Comparison of ENCODE assay signal across 13 mouse cellular contexts in genomic region chr3:20998295-20998694, GRCm38 (mm10).
DNase-seq lines count a peak whose midpoint lies in the region.
"Had no signal": no experiment of that assay in that cellular context is flagged by ENCODE, and none has a peak within 500 bp of the region (broad histone marks: within the 10 kb centered on the region; RNA-seq: fewer than 3 reads in every experiment).

No protein-coding gene starts in this region.

- DNase-seq in frontal cortex, adult 2 months (ENCODE audit: extremely low spot score in 1 of 2, low spot score in 1 of 2): peak; percentile 23 to 36
- DNase-seq in frontal cortex, postnatal 25 days (ENCODE audit: low spot score in 2 of 2): no peak
- DNase-seq in right cerebral cortex, adult 18-20 months: peak; percentile 14
- DNase-seq in right cerebral cortex, postnatal 10 days (ENCODE audit: low spot score in 2 of 2): no peak
- DNase-seq in gastrocnemius, adult 18-20 months (ENCODE audit: low spot score): no peak
- DNase-seq: adrenal gland, adult 2 months; adrenal gland, postnatal 10 days; adrenal gland, postnatal 25 days; cerebellum, adult 11-12 months; cerebellum, adult 9-10 months; cerebellum, postnatal 10 days; cerebellum, postnatal 25 days; forebrain, postnatal 0 days had no signal

Comparison
In these comparisons a context has a peak if more than half of its experiments do, and no peak if none do; other contexts are left out.
1. DNase-seq: peak in frontal cortex, adult 2 months (2 of 2) and right cerebral cortex, adult 18-20 months (single experiment); none in frontal cortex, postnatal 25 days (0 of 2), right cerebral cortex, postnatal 10 days (0 of 2) and gastrocnemius, adult 18-20 months (single experiment).